Mouse (Mus musculus) midbrain, embryonic 16.5 days (tissue): ENCODE measurements around the gene Vezf1. TPM values are rescaled to one million over a fixed set of nuclear protein-coding genes. Genes with fewer than 3 reads are reported as not detected.

Source experiments
- polyA plus RNA-seq: library from polyadenylated mRNA; unstranded; fragments of >200 nt; fragmentation: Nextera tagmentation; extraction: Ambion mirVana; gene quantifications from 2 replicates; pipeline ENCODE4 v1.2.1, GENCODE M21; 2015

Vezf1 gene
- polyA plus RNA-seq, 1 experiment from 2014 or later: 39.5 TPM

Other genes with a start within 250 kb of the Vezf1 start
- 1.9 and 3.8 TPM in 2 replicates for gene Lpo, start 240.0 kb upstream of the Vezf1 start, polyA plus RNA-seq
- 11.0 and 13.2 TPM in 2 replicates for gene Mks1, start 215.1 kb upstream of the Vezf1 start, polyA plus RNA-seq
- 0.34 and 0.57 TPM in 2 replicates for gene Epx, start 192.7 kb upstream of the Vezf1 start, polyA plus RNA-seq
- not detected in 2 replicates for gene Olfr462, start 176.0 kb upstream of the Vezf1 start, polyA plus RNA-seq
- not detected in 2 replicates for gene Olfr463, start 170.9 kb upstream of the Vezf1 start, polyA plus RNA-seq
- 0.20 TPM in 2 replicates for gene Olfr464, start 147.3 kb upstream of the Vezf1 start, polyA plus RNA-seq
- 57.3 and 58.8 TPM in 2 replicates for gene Dynll2, start 80.7 kb upstream of the Vezf1 start, polyA plus RNA-seq
- gene Srsf1, start 20.9 kb upstream of the Vezf1 start, polyA plus RNA-seq: 200 and 230 TPM in 2 replicates
- 46.1 and 54.7 TPM in 2 replicates for gene Cuedc1, start 29.8 kb downstream of the Vezf1 start, polyA plus RNA-seq
- 65.4 and 66.9 TPM in 2 replicates for gene Mrps23, start 136.1 kb downstream of the Vezf1 start, polyA plus RNA-seq
- gene Ccdc182, start 225.8 kb downstream of the Vezf1 start, polyA plus RNA-seq: 0.17 TPM in 1 of 2 replicates, not detected in the other